Mouse (Mus musculus) embryonic fibroblast, embryonic 13.5 days (primary cell): ENCODE measurements around the gene Camta1.

Experiments used
- CTCF ChIP-seq: IDR thresholded peaks from 2 replicates; pipeline ENCODE4 v1.5.1; 2011; ENCODE audit warnings: mild to moderate bottlenecking, control low read depth, low read length, moderate library complexity, borderline replicate concordance; ENCODE audit not compliant: insufficient read depth
- POLR2A ChIP-seq: IDR thresholded peaks from 2 replicates; pipeline ENCODE4 v1.6.1; 2011; ENCODE audit warnings: low read depth, mild to moderate bottlenecking, control low read depth, low read length, moderate library complexity

- TF ChIP-seq POLR2A (no peak), CTCF (no peak)
Observed at GRCm38 (mm10) chr4:151306890-151307289, 554.8 kb downstream of the Camta1 start.
